Mouse (Mus musculus): ENCODE data around the gene P4htm.

- TF ChIP-seq CTCF (IDR thresholded peaks at IDR 0.05; ENCODE audit: low read depth), result no peak
- TF ChIP-seq EP300 (IDR thresholded peaks at IDR 0.05; ENCODE audit: low read depth), result no peak
Observed at GRCm38 (mm10) chr9:108575321-108576297, 21.9 kb downstream of the P4htm start.
